Mouse (Mus musculus): ENCODE measurements around the gene Ece1.

The Ece1 gene

GRCm38 (mm10) chr4:137882663-137883062, 20.6 kb downstream of the Ece1 start:
- DNase-seq (ENCODE audit: low spot score in 2 of 2): no peak

GRCm38 (mm10) chr4:137883513-137884150, 21.6 kb downstream of the Ece1 start:
- DNase-seq (ENCODE audit: low spot score in 2 of 2): no peak

GRCm38 (mm10) chr4:137887337-137887992, 25.4 kb downstream of the Ece1 start:
- no peak for DNase-seq (ENCODE audit: low spot score in 2 of 2)

- DNase-seq (ENCODE audit: low spot score in 2 of 2): no peak
These were observed 26.0 kb downstream of the Ece1 start for GRCm38 (mm10) chr4:137887993-137888388.

- no peak for DNase-seq (ENCODE audit: low spot score in 2 of 2)
These were observed 28.6 kb downstream of the Ece1 start for GRCm38 (mm10) chr4:137890596-137890995.

GRCm38 (mm10) chr4:137891553-137892145, 29.6 kb downstream of the Ece1 start:
- no peak for DNase-seq (ENCODE audit: low spot score in 2 of 2)

GRCm38 (mm10) chr4:137892713-137893242, 30.7 kb downstream of the Ece1 start:
- DNase-seq (ENCODE audit: low spot score in 2 of 2): no peak

- DNase-seq (ENCODE audit: low spot score in 2 of 2): no peak
These were observed 34.7 kb downstream of the Ece1 start for GRCm38 (mm10) chr4:137896612-137897297.

- DNase-seq (ENCODE audit: low spot score in 2 of 2): peak; percentile 51 to 56
These were observed 35.2 kb downstream of the Ece1 start for GRCm38 (mm10) chr4:137897298-137897612.

GRCm38 (mm10) chr4:137898490-137898889, 36.5 kb downstream of the Ece1 start:
- DNase-seq (ENCODE audit: low spot score in 2 of 2): no peak

GRCm38 (mm10) chr4:137902268-137902667, 40.2 kb downstream of the Ece1 start:
- no peak for DNase-seq (ENCODE audit: low spot score in 2 of 2)

GRCm38 (mm10) chr4:137902873-137903272, 40.8 kb downstream of the Ece1 start:
- no peak for DNase-seq (ENCODE audit: low spot score in 2 of 2)

GRCm38 (mm10) chr4:137904956-137905551, 43.0 kb downstream of the Ece1 start:
- no peak for DNase-seq (ENCODE audit: low spot score in 2 of 2)

GRCm38 (mm10) chr4:137907979-137908378, 45.9 kb downstream of the Ece1 start:
- DNase-seq (ENCODE audit: low spot score in 2 of 2): no peak

- DNase-seq (ENCODE audit: low spot score in 2 of 2): no peak
These were observed 46.5 kb downstream of the Ece1 start for GRCm38 (mm10) chr4:137908489-137908888.

GRCm38 (mm10) chr4:137908915-137909314, 46.9 kb downstream of the Ece1 start:
- DNase-seq (ENCODE audit: low spot score in 2 of 2): no peak

- no peak for DNase-seq (ENCODE audit: low spot score in 2 of 2)
These were observed 47.4 kb downstream of the Ece1 start for GRCm38 (mm10) chr4:137909471-137909870.

GRCm38 (mm10) chr4:137910382-137911009, 48.5 kb downstream of the Ece1 start:
- no peak for DNase-seq (ENCODE audit: low spot score in 2 of 2)

- DNase-seq (ENCODE audit: low spot score in 2 of 2): no peak
These were observed 49.6 kb downstream of the Ece1 start for GRCm38 (mm10) chr4:137911657-137912056.

GRCm38 (mm10) chr4:137912768-137913305, 50.8 kb downstream of the Ece1 start:
- no peak for DNase-seq (ENCODE audit: low spot score in 2 of 2)

- no peak for DNase-seq (ENCODE audit: low spot score in 2 of 2)
These were observed 51.5 kb downstream of the Ece1 start for GRCm38 (mm10) chr4:137913321-137914057.
